Mouse (Mus musculus): ENCODE measurements around the gene Hist1h2an. TPM values are rescaled to one million over a fixed set of nuclear protein-coding genes. Genes with fewer than 3 reads are reported as not detected.
A peak's percentile ranks its signal among the peaks of the same experiment; 100 is the strongest.
"Not testable (repeated sequence)": the region's sequence is repeated elsewhere in the genome, so short reads cannot be mapped to it uniquely, and the experiment has no call there.

The Hist1h2an gene
- polyA plus RNA-seq (2012; rRNA removed), result 1.8 and 2.1 TPM in 2 replicates

DNA sequence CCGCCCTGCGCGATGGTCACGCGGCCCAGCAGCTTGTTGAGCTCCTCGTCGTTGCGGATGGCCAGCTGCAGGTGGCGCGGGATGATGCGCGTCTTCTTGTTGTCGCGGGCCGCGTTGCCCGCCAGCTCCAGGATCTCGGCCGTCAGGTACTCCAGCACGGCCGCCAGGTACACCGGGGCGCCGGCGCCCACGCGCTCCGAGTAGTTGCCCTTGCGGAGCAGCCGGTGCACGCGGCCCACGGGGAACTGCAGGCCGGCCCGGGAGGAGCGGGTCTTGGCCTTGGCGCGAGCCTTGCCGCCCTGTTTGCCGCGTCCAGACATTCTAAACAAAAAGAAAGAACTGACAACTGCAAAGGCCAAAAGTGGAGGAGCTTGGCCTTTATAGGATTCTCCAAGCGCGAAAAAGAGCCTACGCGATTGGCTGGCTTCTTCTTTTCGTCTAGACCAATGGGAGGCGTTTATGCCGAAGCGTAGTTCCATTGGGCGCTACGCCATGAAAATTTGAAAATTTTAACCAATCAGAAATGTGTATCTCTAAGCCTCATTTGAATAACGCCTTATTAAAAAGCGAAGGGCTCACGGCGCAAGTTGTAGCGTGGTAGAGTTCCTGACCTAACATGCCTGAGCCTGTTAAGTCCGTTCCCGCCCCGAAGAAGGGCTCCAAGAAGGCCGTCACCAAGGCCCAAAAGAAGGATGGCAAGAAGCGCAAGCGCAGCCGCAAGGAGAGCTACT is at the start of gene Hist1h2an, which contains the start of gene Hist1h2bp:
Gene Hist1h2an, minus strand, starts transcription at position 320 of the 731 bp plus-strand sequence.
Gene Hist1h2bp, plus strand, starts transcription at position 563 of the 731 bp plus-strand sequence.
- H3K27ac ChIP-seq (ENCODE audit: control insufficient read depth, insufficient read depth, low read depth, low read length), result peak within 1 kb of the TSS; percentile 84
- H3K36me3 ChIP-seq (ENCODE audit: control insufficient read depth, insufficient read depth, low read length); H3K4me1 ChIP-seq (ENCODE audit: control insufficient read depth, insufficient read depth, low read length); H3K27me3 ChIP-seq (ENCODE audit: control insufficient read depth, insufficient read depth, low read length): not testable (repeated sequence)
- peak within 1 kb of the TSS; percentile 88 for H3K4me3 ChIP-seq (ENCODE audit: control insufficient read depth, low read depth, low read length)
- peak; percentile 63; the same call in 1 of the 2 replicates for TF ChIP-seq POLR2A (IDR thresholded peaks at IDR 0.05; ENCODE audit: control insufficient read depth, low read depth, low read length)

DNA sequence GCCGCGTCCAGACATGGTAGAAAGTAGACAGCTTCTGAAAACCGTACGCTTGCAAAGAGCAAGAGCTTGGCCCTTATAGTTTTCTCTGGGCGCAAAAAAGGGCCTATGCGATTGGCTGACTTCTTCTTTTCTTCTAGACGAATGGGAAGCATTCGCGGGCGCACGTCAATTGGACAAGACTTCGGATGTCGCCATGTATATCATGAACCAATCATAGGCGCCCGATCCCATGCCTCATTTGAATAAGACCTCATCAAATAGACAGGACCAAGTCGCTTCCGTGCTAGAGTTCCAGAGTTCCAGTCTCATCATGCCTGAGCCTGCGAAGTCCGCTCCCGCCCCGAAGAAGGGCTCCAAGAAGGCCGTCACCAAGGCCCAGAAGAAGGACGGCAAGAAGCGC is 46.4 kb upstream of the Hist1h2an start, which contains the start of the genes Hist1h2ap and Hist1h2br:
Gene Hist1h2ap, minus strand, starts transcription at position 47 of the 400 bp plus-strand sequence.
Gene Hist1h2br, plus strand, starts transcription at position 283 of the 400 bp plus-strand sequence.
- not testable (repeated sequence) for H3K27ac ChIP-seq (ENCODE audit: control insufficient read depth, insufficient read depth, low read depth, low read length); H3K27me3 ChIP-seq (ENCODE audit: control insufficient read depth, insufficient read depth, low read length); H3K4me1 ChIP-seq (ENCODE audit: control insufficient read depth, insufficient read depth, low read length); H3K4me3 ChIP-seq (ENCODE audit: control insufficient read depth, low read depth, low read length); H3K36me3 ChIP-seq (ENCODE audit: control insufficient read depth, insufficient read depth, low read length)

DNA sequence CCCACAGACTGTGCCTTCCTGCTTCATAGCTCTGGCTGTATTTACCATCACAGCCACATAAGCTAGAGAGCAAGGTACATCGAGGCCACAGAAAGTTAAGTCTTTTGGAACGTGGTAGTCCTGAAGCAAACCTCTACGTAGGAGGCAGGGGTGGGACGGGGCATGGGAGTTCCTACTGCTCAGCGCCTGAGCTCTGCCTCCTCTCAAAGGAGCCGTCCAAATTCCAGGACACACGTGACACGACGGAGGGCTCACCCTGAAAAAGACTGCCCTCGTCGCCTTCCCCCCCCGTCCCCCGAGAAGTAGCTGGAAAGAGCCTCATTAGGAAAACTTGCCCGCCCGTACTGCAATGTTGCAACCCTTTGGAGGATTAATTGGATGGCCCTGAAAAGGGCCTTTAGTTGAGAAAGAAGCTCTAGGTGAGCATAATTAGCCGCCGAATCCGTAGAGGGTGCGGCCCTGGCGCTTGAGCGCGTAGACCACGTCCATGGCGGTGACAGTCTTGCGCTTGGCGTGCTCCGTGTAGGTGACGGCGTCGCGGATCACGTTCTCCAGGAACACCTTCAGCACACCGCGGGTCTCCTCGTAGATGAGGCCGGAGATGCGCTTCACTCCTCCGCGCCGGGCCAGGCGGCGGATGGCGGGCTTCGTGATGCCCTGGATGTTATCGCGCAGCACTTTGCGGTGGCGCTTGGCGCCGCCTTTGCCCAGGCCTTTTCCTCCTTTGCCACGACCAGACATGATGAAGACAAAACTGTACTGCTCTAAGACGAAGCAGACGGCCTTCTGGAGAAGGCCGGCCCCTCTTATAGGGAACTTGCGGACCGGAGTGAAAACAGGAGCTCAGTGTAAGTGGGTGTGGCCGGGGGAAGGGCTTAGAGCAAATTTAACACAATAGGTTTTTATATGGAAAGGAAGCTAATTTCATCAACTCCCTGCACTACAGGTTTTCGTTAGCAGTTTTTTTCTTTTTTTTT is 44.7 kb upstream of the Hist1h2an start, which contains the start of gene Hist1h4n:
Gene Hist1h4n, minus strand, starts transcription at position 779 of the 977 bp plus-strand sequence.
- H3K36me3 ChIP-seq (ENCODE audit: control insufficient read depth, insufficient read depth, low read length); H3K27me3 ChIP-seq (ENCODE audit: control insufficient read depth, insufficient read depth, low read length); H3K27ac ChIP-seq (ENCODE audit: control insufficient read depth, insufficient read depth, low read depth, low read length); H3K4me1 ChIP-seq (ENCODE audit: control insufficient read depth, insufficient read depth, low read length); H3K4me3 ChIP-seq (ENCODE audit: control insufficient read depth, low read depth, low read length): not testable (repeated sequence)

DNA sequence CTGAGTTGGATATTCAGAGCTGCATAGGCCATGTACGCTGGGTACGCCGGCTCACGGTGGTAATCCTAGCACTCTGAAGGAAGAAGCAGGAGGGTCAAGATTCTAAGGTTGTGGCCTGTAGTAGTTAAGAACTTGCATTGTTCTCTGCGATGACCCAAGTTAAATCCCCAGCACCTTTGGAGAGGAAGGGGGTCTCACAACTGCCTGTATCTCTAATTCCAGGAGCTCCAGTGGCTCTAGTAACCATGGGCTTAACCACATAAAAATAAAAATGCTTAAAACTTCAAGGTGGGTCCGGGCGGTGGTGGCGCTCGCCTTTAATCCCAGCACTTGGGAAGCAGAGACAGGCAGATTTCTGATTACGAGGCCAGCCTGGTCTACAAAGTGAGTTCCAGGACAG is 43.3 kb upstream of the Hist1h2an start:
- Histone ChIP-seq H3K4me1 (ENCODE audit: control insufficient read depth, insufficient read depth, low read length) (no peaks in the 10 kb centered on the region; the same call in 1 of the 2 replicates), H3K4me3 (ENCODE audit: control insufficient read depth, low read depth, low read length) (no peak overlapping the region), H3K27ac (ENCODE audit: control insufficient read depth, insufficient read depth, low read depth, low read length) (0 out of 2 replicates have a peak overlapping the region, but pooled peaks have one; percentile 44), H3K36me3 (ENCODE audit: control insufficient read depth, insufficient read depth, low read length) (no peaks in the 10 kb centered on the region), H3K27me3 (ENCODE audit: control insufficient read depth, insufficient read depth, low read length) (no peaks in the 10 kb centered on the region)
- no peak for TF ChIP-seq POLR2A (IDR thresholded peaks at IDR 0.05; ENCODE audit: control insufficient read depth, low read depth, low read length)
- no peak for TF ChIP-seq CTCF (IDR thresholded peaks at IDR 0.05; ENCODE audit: control insufficient read depth, insufficient read depth, insufficient replicate concordance, low read depth, low read length)

DNA sequence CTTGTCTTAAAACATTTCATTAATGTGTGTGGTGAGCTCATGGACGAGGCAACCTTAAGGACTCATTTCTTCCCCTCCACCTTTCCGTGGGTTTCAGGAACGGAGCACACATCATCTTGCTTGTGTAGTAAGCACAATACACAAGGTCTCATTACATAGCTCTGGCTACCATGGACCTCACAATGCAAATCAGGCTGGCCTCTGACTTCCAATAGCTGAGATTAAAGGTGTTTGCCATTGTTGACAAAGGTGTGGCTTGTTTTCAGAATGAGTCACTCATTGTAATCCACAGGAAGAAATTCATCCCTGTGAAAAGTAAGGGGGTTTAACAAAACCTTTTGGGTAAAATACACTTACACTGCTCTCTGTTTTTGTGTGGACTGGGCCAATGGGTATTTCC is 41.5 kb upstream of the Hist1h2an start:
- no peak for TF ChIP-seq CTCF (IDR thresholded peaks at IDR 0.05; ENCODE audit: control insufficient read depth, insufficient read depth, insufficient replicate concordance, low read depth, low read length)
- TF ChIP-seq POLR2A (IDR thresholded peaks at IDR 0.05; ENCODE audit: control insufficient read depth, low read depth, low read length), result no peak
- Histone ChIP-seq H3K4me3 (ENCODE audit: control insufficient read depth, low read depth, low read length) (no peak overlapping the region), H3K27ac (ENCODE audit: control insufficient read depth, insufficient read depth, low read depth, low read length) (no peak overlapping the region), H3K36me3 (ENCODE audit: control insufficient read depth, insufficient read depth, low read length) (no peaks in the 10 kb centered on the region), H3K4me1 (ENCODE audit: control insufficient read depth, insufficient read depth, low read length) (no peaks in the 10 kb centered on the region; the same call in 1 of the 2 replicates), H3K27me3 (ENCODE audit: control insufficient read depth, insufficient read depth, low read length) (no peaks in the 10 kb centered on the region)

DNA sequence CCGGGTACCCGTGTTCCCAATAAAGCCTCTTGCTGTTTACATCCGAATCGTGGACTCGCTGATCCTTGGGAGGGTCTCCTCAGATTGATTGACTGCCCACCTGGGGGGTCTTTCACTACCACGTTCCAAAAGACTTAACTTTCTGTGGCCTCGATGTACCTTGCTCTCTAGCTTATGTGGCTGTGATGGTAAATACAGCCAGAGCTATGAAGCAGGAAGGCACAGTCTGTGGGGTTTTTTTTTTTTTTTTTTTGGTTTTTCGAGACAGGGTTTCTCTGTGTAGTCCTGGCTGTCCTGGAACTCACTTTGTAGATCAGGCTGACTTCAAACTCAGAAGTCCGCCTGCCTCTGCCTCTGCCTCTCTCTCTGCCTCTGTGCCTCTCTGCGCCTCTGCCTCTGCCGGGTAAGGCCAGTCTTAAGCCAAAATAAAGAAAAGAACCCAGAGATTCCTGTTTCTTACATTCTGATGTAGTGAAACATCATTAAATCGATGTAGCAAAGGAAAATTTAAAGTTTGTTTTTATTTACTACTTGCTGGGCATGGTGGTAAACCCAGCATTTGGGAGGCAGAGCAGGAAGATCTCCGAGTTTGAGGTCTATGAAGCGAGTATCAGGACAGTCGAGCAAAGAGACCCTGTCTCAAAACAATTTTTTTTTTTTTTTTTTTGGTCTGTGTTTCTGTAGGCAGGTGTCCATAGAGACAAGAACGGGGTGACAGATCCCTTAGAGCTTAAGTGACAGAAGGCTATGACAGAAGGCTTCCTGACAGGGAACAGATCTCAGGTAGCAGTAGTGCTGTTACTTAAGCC is 33.3 kb upstream of the Hist1h2an start:
- H3K36me3 ChIP-seq (ENCODE audit: control insufficient read depth, insufficient read depth, low read length); H3K4me3 ChIP-seq (ENCODE audit: control insufficient read depth, low read depth, low read length); H3K27me3 ChIP-seq (ENCODE audit: control insufficient read depth, insufficient read depth, low read length); H3K4me1 ChIP-seq (ENCODE audit: control insufficient read depth, insufficient read depth, low read length); H3K27ac ChIP-seq (ENCODE audit: control insufficient read depth, insufficient read depth, low read depth, low read length): not testable (repeated sequence)

DNA sequence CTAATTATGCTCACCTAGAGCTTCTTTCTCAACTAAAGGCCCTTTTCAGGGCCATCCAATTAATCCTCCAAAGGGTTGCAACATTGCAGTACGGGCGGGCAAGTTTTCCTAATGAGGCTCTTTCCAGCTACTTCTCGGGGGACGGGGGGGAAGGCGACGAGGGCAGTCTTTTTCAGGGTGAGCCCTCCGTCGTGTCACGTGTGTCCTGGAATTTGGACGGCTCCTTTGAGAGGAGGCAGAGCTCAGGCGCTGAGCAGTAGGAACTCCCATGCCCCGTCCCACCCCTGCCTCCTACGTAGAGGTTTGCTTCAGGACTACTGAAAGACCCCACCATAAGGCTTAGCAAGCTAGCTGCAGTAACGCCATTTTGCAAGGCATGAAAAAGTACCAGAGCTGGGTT is 25.1 kb upstream of the Hist1h2an start:
- not testable (repeated sequence) for H3K36me3 ChIP-seq (ENCODE audit: control insufficient read depth, insufficient read depth, low read length); H3K27ac ChIP-seq (ENCODE audit: control insufficient read depth, insufficient read depth, low read depth, low read length); H3K4me3 ChIP-seq (ENCODE audit: control insufficient read depth, low read depth, low read length); H3K4me1 ChIP-seq (ENCODE audit: control insufficient read depth, insufficient read depth, low read length); H3K27me3 ChIP-seq (ENCODE audit: control insufficient read depth, insufficient read depth, low read length)

DNA sequence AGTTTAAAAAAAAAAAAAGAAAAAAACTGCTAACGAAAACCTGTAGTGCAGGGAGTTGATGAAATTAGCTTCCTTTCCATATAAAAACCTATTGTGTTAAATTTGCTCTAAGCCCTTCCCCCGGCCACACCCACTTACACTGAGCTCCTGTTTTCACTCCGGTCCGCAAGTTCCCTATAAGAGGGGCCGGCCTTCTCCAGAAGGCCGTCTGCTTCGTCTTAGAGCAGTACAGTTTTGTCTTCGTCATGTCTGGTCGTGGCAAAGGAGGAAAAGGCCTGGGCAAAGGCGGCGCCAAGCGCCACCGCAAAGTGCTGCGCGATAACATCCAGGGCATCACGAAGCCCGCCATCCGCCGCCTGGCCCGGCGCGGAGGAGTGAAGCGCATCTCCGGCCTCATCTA is 24.5 kb upstream of the Hist1h2an start, which contains the start of gene Hist1h4m:
Gene Hist1h4m, plus strand, starts transcription at position 208 of the 400 bp plus-strand sequence.
- H3K27ac ChIP-seq (ENCODE audit: control insufficient read depth, insufficient read depth, low read depth, low read length); H3K4me3 ChIP-seq (ENCODE audit: control insufficient read depth, low read depth, low read length); H3K36me3 ChIP-seq (ENCODE audit: control insufficient read depth, insufficient read depth, low read length); H3K4me1 ChIP-seq (ENCODE audit: control insufficient read depth, insufficient read depth, low read length); H3K27me3 ChIP-seq (ENCODE audit: control insufficient read depth, insufficient read depth, low read length): not testable (repeated sequence)

DNA sequence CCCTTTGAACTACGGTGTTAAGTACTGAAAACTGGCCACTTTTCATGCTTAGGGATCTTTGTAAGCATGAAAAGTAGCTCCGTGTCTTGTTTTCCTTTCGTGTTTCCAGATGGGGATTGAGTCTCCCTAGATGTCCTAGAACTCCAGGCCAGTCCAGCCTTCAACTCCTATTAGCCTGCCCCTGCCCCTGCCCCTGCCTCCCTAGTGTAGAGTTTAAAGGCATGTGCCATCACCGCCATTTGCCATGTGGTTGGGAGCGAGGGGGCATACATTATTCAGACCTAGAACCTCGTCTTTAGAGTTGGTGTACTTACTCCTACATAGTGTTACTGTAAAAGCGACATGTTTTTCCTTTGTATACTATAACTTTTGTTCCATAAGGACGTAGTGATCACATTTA is 24.1 kb upstream of the Hist1h2an start:
- not testable (repeated sequence) for H3K4me1 ChIP-seq (ENCODE audit: control insufficient read depth, insufficient read depth, low read length); H3K27ac ChIP-seq (ENCODE audit: control insufficient read depth, insufficient read depth, low read depth, low read length); H3K27me3 ChIP-seq (ENCODE audit: control insufficient read depth, insufficient read depth, low read length); H3K36me3 ChIP-seq (ENCODE audit: control insufficient read depth, insufficient read depth, low read length); H3K4me3 ChIP-seq (ENCODE audit: control insufficient read depth, low read depth, low read length)

DNA sequence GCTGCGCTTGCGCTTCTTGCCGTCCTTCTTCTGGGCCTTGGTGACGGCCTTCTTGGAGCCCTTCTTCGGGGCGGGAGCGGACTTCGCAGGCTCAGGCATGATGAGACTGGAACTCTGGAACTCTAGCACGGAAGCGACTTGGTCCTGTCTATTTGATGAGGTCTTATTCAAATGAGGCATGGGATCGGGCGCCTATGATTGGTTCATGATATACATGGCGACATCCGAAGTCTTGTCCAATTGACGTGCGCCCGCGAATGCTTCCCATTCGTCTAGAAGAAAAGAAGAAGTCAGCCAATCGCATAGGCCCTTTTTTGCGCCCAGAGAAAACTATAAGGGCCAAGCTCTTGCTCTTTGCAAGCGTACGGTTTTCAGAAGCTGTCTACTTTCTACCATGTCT is 23.1 kb upstream of the Hist1h2an start, which contains the start of the genes Hist1h2bq and Hist1h2ao:
Gene Hist1h2bq, minus strand, starts transcription at position 125 of the 400 bp plus-strand sequence.
Gene Hist1h2ao, plus strand, starts transcription at position 393 of the 400 bp plus-strand sequence.
- not testable (repeated sequence) for H3K4me1 ChIP-seq (ENCODE audit: control insufficient read depth, insufficient read depth, low read length); H3K4me3 ChIP-seq (ENCODE audit: control insufficient read depth, low read depth, low read length); H3K27ac ChIP-seq (ENCODE audit: control insufficient read depth, insufficient read depth, low read depth, low read length); H3K27me3 ChIP-seq (ENCODE audit: control insufficient read depth, insufficient read depth, low read length); H3K36me3 ChIP-seq (ENCODE audit: control insufficient read depth, insufficient read depth, low read length)
